Mouse (Mus musculus): ENCODE measurements at regions not wholly inside any gene's neighbourhood (a gene's known extent, or its start where the extent isn't known, plus 50 kb on each side); places are given as distances from the start of the nearest gene placed in this dataset.

DNA sequence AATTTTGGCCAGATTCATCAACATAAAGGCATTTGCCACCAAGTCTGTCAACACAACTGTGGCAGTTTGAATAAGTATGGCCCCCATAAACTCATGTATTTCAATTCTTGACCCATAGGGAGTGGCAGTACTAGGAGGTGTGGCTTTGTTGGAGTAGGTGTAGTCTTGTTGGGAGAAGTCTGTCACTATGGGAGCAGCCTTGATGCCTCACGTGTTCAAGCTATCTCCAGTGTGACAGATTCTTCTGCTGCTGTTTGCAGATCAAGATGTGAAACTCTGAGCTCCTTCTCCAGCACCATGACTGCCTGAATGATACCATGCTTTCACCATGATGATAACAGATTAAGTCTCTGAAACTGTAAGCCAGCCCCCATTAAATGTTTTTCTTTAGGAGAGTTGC lies 97.2 kb upstream of the Ndst4 start:
- H3K27me3 ChIP-seq, result no peaks in the 10 kb centered on the region
- H3K9me3 ChIP-seq, result no peaks in the 10 kb centered on the region
- no peak overlapping the region for H3K9ac ChIP-seq (replicated peaks)
- WGBS, result 61% methylated on average over 1 of the region's 1 CpGs
- no peaks in the 10 kb centered on the region for H3K4me1 ChIP-seq (replicated peaks)
- H3K36me3 ChIP-seq, result no peaks in the 10 kb centered on the region
- ATAC-seq, result no peak
- H3K4me2 ChIP-seq (replicated peaks), result no peak overlapping the region
- H3K4me3 ChIP-seq (replicated peaks), result no peak overlapping the region
- H3K27ac ChIP-seq, result no peak overlapping the region

DNA sequence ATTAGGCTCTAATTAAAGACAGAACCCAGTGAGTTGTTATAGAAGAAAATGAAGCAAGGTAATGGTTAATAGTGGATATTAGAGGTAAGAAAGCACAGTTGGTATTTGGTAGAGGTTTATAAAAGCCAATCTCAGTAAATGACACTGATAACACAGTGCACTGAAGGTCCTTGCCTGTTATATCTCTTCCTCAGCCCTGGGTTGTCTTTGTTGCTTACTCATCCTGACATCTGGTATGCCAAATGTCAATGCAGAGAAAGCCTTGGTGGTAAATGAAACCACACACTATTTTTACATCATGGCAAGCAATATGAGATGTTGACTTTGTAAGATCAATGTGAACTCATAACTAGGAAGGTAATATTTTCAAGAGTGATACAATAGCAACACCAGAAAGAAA lies 76.8 kb upstream of the Ndst4 start:
- Histone ChIP-seq H3K4me1 (replicated peaks) (no peaks in the 10 kb centered on the region), H3K9ac (replicated peaks) (no peak overlapping the region), H3K9me3 (no peaks in the 10 kb centered on the region), H3K36me3 (no peaks in the 10 kb centered on the region), H3K4me2 (replicated peaks) (no peak overlapping the region), H3K4me3 (replicated peaks) (no peak overlapping the region), H3K27ac (no peak overlapping the region), H3K27me3 (no peaks in the 10 kb centered on the region)
- ATAC-seq, result no peak

DNA sequence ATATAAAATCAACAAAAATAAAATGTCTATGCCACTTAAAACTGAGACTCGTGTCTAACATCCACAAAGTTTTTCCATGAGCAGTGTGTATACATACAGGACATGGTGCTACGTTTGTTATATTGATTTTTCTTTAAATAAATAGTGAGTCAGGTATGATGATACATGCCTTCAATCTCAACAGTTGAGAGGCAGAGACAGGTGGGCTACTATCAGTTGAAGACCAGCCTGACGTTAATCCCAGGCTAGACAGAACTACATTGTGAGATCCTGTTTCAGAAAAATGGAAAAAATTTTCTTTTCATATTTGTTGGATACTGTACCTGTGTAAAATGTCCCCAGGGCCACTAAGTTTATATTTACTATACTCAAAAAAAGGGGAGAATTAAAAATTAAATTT lies 66.5 kb upstream of the Ndst4 start:
- no peaks in the 10 kb centered on the region for H3K36me3 ChIP-seq
- no peak for ATAC-seq
- no peak overlapping the region for H3K4me3 ChIP-seq (replicated peaks)
- H3K27ac ChIP-seq, result no peak overlapping the region
- H3K9ac ChIP-seq (replicated peaks), result no peak overlapping the region
- no peaks in the 10 kb centered on the region for H3K27me3 ChIP-seq
- no peaks in the 10 kb centered on the region for H3K4me1 ChIP-seq (replicated peaks)
- H3K9me3 ChIP-seq, result no peaks in the 10 kb centered on the region
- no peak overlapping the region for H3K4me2 ChIP-seq (replicated peaks)
- WGBS, result 82% methylated on average over 3 of the region's 3 CpGs

DNA sequence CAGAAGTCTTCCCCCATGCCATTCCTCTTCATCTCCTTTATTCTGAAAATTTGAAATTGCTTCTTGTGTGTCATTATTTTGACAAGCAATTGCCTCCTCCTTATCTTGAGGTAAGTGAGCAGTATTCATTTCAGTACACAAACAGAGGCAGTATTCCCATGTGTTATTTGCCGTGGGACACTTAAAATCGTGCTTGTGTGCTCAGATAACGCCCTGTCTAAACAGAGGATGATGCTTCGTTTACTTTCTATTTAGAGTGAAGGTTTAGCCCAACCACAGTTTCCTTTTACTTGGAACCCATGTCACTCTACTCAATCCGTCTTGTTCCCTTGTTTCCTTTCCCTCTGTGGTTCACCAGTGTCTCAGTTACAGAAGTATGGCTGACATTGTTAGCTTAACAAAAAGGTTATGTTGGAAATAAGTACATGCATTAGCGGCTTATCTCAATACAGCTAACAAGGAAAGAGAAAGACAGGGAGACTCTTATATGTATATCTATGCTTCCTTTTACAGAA lies 65.6 kb upstream of the Ndst4 start:
- no peaks in the 10 kb centered on the region for H3K27me3 ChIP-seq
- no peaks in the 10 kb centered on the region for H3K4me1 ChIP-seq (replicated peaks)
- WGBS, result 62% methylated on average over 6 of the region's 6 CpGs
- no peak for ATAC-seq
- H3K4me2 ChIP-seq (replicated peaks), result no peak overlapping the region
- no peak overlapping the region for H3K9ac ChIP-seq (replicated peaks)
- H3K36me3 ChIP-seq, result no peaks in the 10 kb centered on the region
- no peak overlapping the region for H3K27ac ChIP-seq
- no peaks in the 10 kb centered on the region for H3K9me3 ChIP-seq
- no peak overlapping the region for H3K4me3 ChIP-seq (replicated peaks)

All from midbrain, embryonic 13.5 days (tissue).